ENCODE assay signal across 33 mouse cellular contexts in the genomic region with DNA sequence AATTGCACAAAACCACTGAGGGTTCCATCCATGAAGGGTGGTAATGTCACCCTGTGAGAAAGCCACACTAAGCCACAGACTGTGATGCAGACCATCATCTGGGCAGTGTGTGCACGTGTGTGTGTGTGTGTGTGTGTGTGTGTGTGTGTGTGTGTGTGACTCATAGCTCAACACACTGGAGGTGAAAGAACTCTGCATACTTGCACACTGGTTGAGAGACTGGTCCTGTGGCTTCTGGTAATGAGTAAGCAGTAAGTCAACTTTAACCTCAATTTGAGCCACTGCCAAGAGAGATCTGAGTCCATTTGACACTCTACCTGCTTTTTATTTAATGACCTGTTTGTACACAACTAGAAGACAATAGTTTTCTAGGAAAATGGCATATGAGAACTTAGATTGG. TPM values are rescaled to one million over a fixed set of nuclear protein-coding genes. Genes with fewer than 3 reads are reported as not detected.
DNase-seq lines count a peak whose midpoint lies in the region; ATAC-seq and TF ChIP-seq lines count a peak whose summit lies in the region.
"Had no signal": no experiment of that assay in that cellular context is flagged by ENCODE, and none has a peak within 500 bp of the region (broad histone marks: within the 10 kb centered on the region; RNA-seq: fewer than 3 reads in every experiment).

No protein-coding gene starts in this region.

- no peak overlapping the region for H3K9ac ChIP-seq in kidney, postnatal 0 days (ENCODE audit: low read depth, low read length)
- H3K9ac ChIP-seq in kidney, embryonic 16.5 days (replicated peaks; ENCODE audit: low read length): no peak overlapping the region
- H3K9ac ChIP-seq: embryonic facial prominence, embryonic 13.5 days; heart, embryonic 12.5 days; hindbrain, embryonic 13.5 days; liver, embryonic 15.5 days; lung, embryonic 15.5 days; midbrain, embryonic 15.5 days; neural tube, embryonic 15.5 days had no signal

- no peak overlapping the region for H3K4me2 ChIP-seq in kidney, postnatal 0 days (ENCODE audit: low read length)
- no peak overlapping the region for H3K4me2 ChIP-seq in kidney, embryonic 16.5 days (replicated peaks; ENCODE audit: low read depth, low read length)
- H3K4me2 ChIP-seq: embryonic facial prominence, embryonic 13.5 days; heart, embryonic 12.5 days; hindbrain, embryonic 13.5 days; liver, embryonic 15.5 days; lung, embryonic 15.5 days; midbrain, embryonic 15.5 days; neural tube, embryonic 15.5 days had no signal

- TF ChIP-seq CTCF in kidney, postnatal 0 days (IDR thresholded peaks at IDR 0.05; ENCODE audit: low read depth): no peak

- H3K27me3 ChIP-seq in kidney, postnatal 0 days (ENCODE audit: insufficient read depth, low read length): no peaks in the 10 kb centered on the region
- no peaks in the 10 kb centered on the region for H3K27me3 ChIP-seq in kidney, embryonic 16.5 days (ENCODE audit: insufficient read depth, low read length)
- H3K27me3 ChIP-seq: embryonic facial prominence, embryonic 13.5 days; heart, embryonic 12.5 days; hindbrain, embryonic 13.5 days; liver, embryonic 15.5 days; lung, embryonic 15.5 days; midbrain, embryonic 15.5 days; neural tube, embryonic 15.5 days had no signal

- H3K27ac ChIP-seq in kidney, postnatal 0 days: no peak overlapping the region
- H3K27ac ChIP-seq in kidney, embryonic 16.5 days (ENCODE audit: low read length): no peak overlapping the region
- H3K27ac ChIP-seq: embryonic facial prominence, embryonic 13.5 days; heart, adult 2 months; hindbrain, embryonic 13.5 days; liver, embryonic 15.5 days; lung, embryonic 15.5 days; midbrain, embryonic 10.5 days; midbrain, embryonic 15.5 days; neural tube, embryonic 15.5 days had no signal

- WGBS in kidney, postnatal 0 days: 59% methylated on average over 1 of the region's 1 CpGs
- 86% methylated on average over 1 of the region's 1 CpGs for WGBS in kidney, embryonic 16.5 days

- no peaks in the 10 kb centered on the region for H3K36me3 ChIP-seq in kidney, postnatal 0 days (ENCODE audit: insufficient read depth, low read length)
- H3K36me3 ChIP-seq in kidney, embryonic 16.5 days (ENCODE audit: insufficient read depth, low read length): no peaks in the 10 kb centered on the region
- H3K36me3 ChIP-seq: embryonic facial prominence, embryonic 13.5 days; heart, embryonic 12.5 days; hindbrain, embryonic 13.5 days; liver, embryonic 15.5 days; lung, embryonic 15.5 days; midbrain, embryonic 10.5 days; midbrain, embryonic 15.5 days; neural tube, embryonic 15.5 days had no signal

- H3K9me3 ChIP-seq in kidney, postnatal 0 days (replicated peaks; ENCODE audit: low read length): no peaks in the 10 kb centered on the region
- no peaks in the 10 kb centered on the region for H3K9me3 ChIP-seq in kidney, embryonic 16.5 days (ENCODE audit: low read length)
- H3K9me3 ChIP-seq: embryonic facial prominence, embryonic 13.5 days; heart, embryonic 12.5 days; hindbrain, embryonic 13.5 days; liver, embryonic 15.5 days; lung, embryonic 15.5 days; midbrain, embryonic 10.5 days; midbrain, embryonic 15.5 days; neural tube, embryonic 15.5 days had no signal

- peak; percentile 30; the same call in 1 of the 2 replicates for ATAC-seq in kidney, postnatal 0 days (replicated peaks; ENCODE audit: low FRiP score, low read depth)
- ATAC-seq in kidney, embryonic 16.5 days (ENCODE audit: low FRiP score, low TSS enrichment): no peak
- ATAC-seq: forebrain, embryonic 16.5 days; intestine, embryonic 16.5 days; midbrain, embryonic 15.5 days had no signal

- no peak for DNase-seq in kidney, postnatal 0 days (ENCODE audit: low spot score)
- peak; percentile 18 to 31 for DNase-seq in urinary bladder, adult 18-20 months (ENCODE audit: low spot score in 2 of 2)
- DNase-seq in urinary bladder, postnatal 10 days (ENCODE audit: low spot score): no peak
- DNase-seq in 416B (ENCODE audit: low read depth): peak; percentile 37
- peak; percentile 57 for DNase-seq in kidney, postnatal 14 days
- no peak for DNase-seq in testis, postnatal 10 days (ENCODE audit: low spot score)
- no peak for DNase-seq in left cerebral cortex, adult 11 months (ENCODE audit: low spot score)
- DNase-seq: adrenal gland, adult 2 months; adrenal gland, postnatal 36 days; cerebellum, adult 18-20 months; cerebellum, postnatal 10 days; heart, adult 2 months; heart, postnatal 4 days; layer of hippocampus, adult 9-11 months; right cerebral cortex, postnatal 25 days; spleen, adult 18-20 months; thymus, adult 2 months; thymus, postnatal 4 days had no signal

- no peaks in the 10 kb centered on the region for H3K4me1 ChIP-seq in kidney, postnatal 0 days (replicated peaks; ENCODE audit: insufficient read depth, low read length)
- peaks cover 2% of the 10 kb centered on the region; the same call in 1 of the 2 replicates for H3K4me1 ChIP-seq in kidney, embryonic 16.5 days (ENCODE audit: insufficient read depth, low read length)
- H3K4me1 ChIP-seq: embryonic facial prominence, embryonic 13.5 days; heart, embryonic 12.5 days; hindbrain, embryonic 13.5 days; liver, embryonic 15.5 days; lung, embryonic 15.5 days; midbrain, embryonic 15.5 days had no signal

- no peak overlapping the region for H3K4me3 ChIP-seq in kidney, postnatal 0 days (replicated peaks; ENCODE audit: low read depth, low read length)
- no peak overlapping the region for H3K4me3 ChIP-seq in kidney, embryonic 16.5 days (ENCODE audit: low read length)
- H3K4me3 ChIP-seq: embryonic facial prominence, embryonic 13.5 days; erythroblast, embryonic 14.5 days; heart, adult 2 months; heart, embryonic 12.5 days; hindbrain, embryonic 13.5 days; liver, embryonic 15.5 days; lung, embryonic 15.5 days; midbrain, embryonic 10.5 days; midbrain, embryonic 15.5 days; neural tube, embryonic 15.5 days had no signal

RNA-seq across cellular contexts. Expression of gene Daw1, which starts 2.7 kb away (rescaled TPM):
- polyA plus RNA-seq in kidney, postnatal 0 days (2015; fragmentation: Nextera tagmentation; extraction: Ambion mirVana): 0.38 and 0.55 TPM in 2 replicates
- polyA plus RNA-seq in kidney, embryonic 16.5 days (2015; fragmentation: Nextera tagmentation; extraction: Ambion mirVana): 0.18 and 0.44 TPM in 2 replicates
- polyA plus RNA-seq: adrenal gland, adult 2 months; embryonic facial prominence, embryonic 13.5 days; erythroblast, embryonic 14.5 days; heart, embryonic 12.5 days; heart, postnatal 0 days; intestine, embryonic 16.5 days; liver, embryonic 15.5 days; stomach, embryonic 16.5 days; thymus, adult 2 months had no signal

RNA-seq across cellular contexts. Expression of gene Ccl20, which starts 40.3 kb away (rescaled TPM):
- polyA plus RNA-seq in kidney, postnatal 0 days (2015; fragmentation: Nextera tagmentation; extraction: Ambion mirVana): 0.46 and 1.5 TPM in 2 replicates
- 0.63 and 0.92 TPM in 2 replicates for polyA plus RNA-seq in kidney, embryonic 16.5 days (2015; fragmentation: Nextera tagmentation; extraction: Ambion mirVana)
- polyA plus RNA-seq: adrenal gland, adult 2 months; embryonic facial prominence, embryonic 13.5 days; erythroblast, embryonic 14.5 days; forebrain, embryonic 11.5 days; forebrain, embryonic 16.5 days; heart, postnatal 0 days; hindbrain, embryonic 13.5 days; liver, embryonic 15.5 days; lung, embryonic 15.5 days; midbrain, embryonic 10.5 days; midbrain, embryonic 15.5 days; neural tube, embryonic 15.5 days had no signal

Comparison
In these comparisons a context has a peak if more than half of its experiments do, and no peak if none do; other contexts are left out.
1. DNase-seq: peak in urinary bladder, adult 18-20 months (2 of 2), 416B (single experiment) and kidney, postnatal 14 days (single experiment); none in kidney, postnatal 0 days (single experiment), urinary bladder, postnatal 10 days (single experiment), testis, postnatal 10 days (single experiment) and left cerebral cortex, adult 11 months (single experiment).